Mouse (Mus musculus) midbrain, embryonic 13.5 days (tissue): Measurements from ENCODE around the gene Gm12185. TPM values are rescaled to one million over a fixed set of nuclear protein-coding genes. Genes with fewer than 3 reads are reported as not detected.

ENCODE experiments used
- ATAC-seq: fragments of 200-750 bp; cut with Nextera tagmentation; 2 replicates; pipeline ENCODE4 v1.8.0; 2017; ENCODE audit warnings: mild to moderate bottlenecking, moderate TSS enrichment, moderate library complexity
- H3K27ac ChIP-seq: fragments of 300-500 bp; sonication (generic); 2 replicates; pipeline ENCODE4 v1.5.1; 2015; ENCODE audit warnings: inconsistent platforms, mild to moderate bottlenecking, moderate library complexity
- H3K27me3 ChIP-seq: fragments of 300-500 bp; sonication (generic); 2 replicates; pipeline ENCODE4 v1.6.1; 2015; ENCODE audit warnings: mild to moderate bottlenecking, inconsistent platforms
- H3K36me3 ChIP-seq: fragments of 300-500 bp; sonication (generic); 2 replicates; pipeline ENCODE4 v1.6.1; 2015; ENCODE audit warnings: mild to moderate bottlenecking, inconsistent platforms
- H3K4me1 ChIP-seq: fragments of 300-500 bp; sonication (generic); replicated peaks from 2 replicates; pipeline ENCODE4 v1.6.1; 2015; ENCODE audit warnings: inconsistent platforms
- H3K4me2 ChIP-seq: fragments of 300-500 bp; sonication (generic); replicated peaks from 2 replicates; pipeline ENCODE4 v1.6.1; 2015; ENCODE audit warnings: moderate library complexity, mild to moderate bottlenecking, inconsistent platforms
- H3K4me3 ChIP-seq: fragments of 300-500 bp; sonication (generic); replicated peaks from 2 replicates; pipeline ENCODE4 v1.5.1; 2015; ENCODE audit warnings: mild to moderate bottlenecking, inconsistent platforms
- H3K9ac ChIP-seq: fragments of 300-500 bp; sonication (generic); replicated peaks from 2 replicates; pipeline ENCODE4 v1.6.1; 2015; ENCODE audit warnings: mild to moderate bottlenecking, inconsistent platforms
- H3K9me3 ChIP-seq: fragments of 300-500 bp; sonication (generic); 2 replicates; pipeline ENCODE4 v1.6.1; 2016; ENCODE audit warnings: mild to moderate bottlenecking, inconsistent platforms
- WGBS: fragments of 180-500 bp; shearing (Covaris S2); methylation state at CpG from one replicate; pipeline ENCODE4 v1.1.7; 2015; 5-methylcytosine and 5-hydroxymethylcytosine counted together
- polyA plus RNA-seq: library from polyadenylated mRNA; unstranded; fragments of >200 nt; fragmentation: Nextera tagmentation; extraction: Ambion mirVana; gene quantifications from 2 replicates; pipeline ENCODE4 v1.2.1, GENCODE M21; 2015

Gene Gm12185
- polyA plus RNA-seq, 1 experiment from 2014 or later, result not detected

DNA sequence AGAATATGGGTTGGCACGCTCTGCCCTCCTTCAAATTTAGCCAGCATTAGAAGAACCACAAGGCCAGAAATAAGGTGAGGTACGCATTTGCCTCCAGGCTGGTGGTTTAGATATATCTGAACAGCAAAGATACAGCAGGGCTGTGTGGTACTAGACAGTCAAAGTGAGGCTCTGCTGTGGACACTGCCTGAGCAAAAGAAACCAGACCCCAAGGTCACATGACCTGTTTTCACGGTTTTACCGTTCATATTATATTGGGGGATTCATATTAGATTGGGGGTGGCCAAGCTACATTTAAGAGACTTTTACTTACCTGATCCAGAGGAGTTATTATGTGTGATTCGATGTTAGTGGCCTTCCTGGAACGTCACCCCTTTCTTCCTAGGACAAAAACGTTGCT, 121.2 kb downstream of the Gm12185 start:
- H3K27ac ChIP-seq, result no peak overlapping the region
- H3K4me2 ChIP-seq, result peak overlapping the region; percentile 67
- H3K36me3 ChIP-seq, result no peaks in the 10 kb centered on the region
- peaks cover 16% of the 10 kb centered on the region for H3K4me1 ChIP-seq
- peak overlapping the region; percentile 38 for H3K4me3 ChIP-seq
- WGBS, result 44% methylated on average over 7 of the region's 7 CpGs
- H3K9ac ChIP-seq, result peak overlapping the region; percentile 53; the same call in 1 of the 2 replicates
- ATAC-seq, result 0 out of 2 replicates have a peak, but pooled peaks have one; percentile 31
- H3K9me3 ChIP-seq, result no peaks in the 10 kb centered on the region
- peaks cover 20% of the 10 kb centered on the region for H3K27me3 ChIP-seq

DNA sequence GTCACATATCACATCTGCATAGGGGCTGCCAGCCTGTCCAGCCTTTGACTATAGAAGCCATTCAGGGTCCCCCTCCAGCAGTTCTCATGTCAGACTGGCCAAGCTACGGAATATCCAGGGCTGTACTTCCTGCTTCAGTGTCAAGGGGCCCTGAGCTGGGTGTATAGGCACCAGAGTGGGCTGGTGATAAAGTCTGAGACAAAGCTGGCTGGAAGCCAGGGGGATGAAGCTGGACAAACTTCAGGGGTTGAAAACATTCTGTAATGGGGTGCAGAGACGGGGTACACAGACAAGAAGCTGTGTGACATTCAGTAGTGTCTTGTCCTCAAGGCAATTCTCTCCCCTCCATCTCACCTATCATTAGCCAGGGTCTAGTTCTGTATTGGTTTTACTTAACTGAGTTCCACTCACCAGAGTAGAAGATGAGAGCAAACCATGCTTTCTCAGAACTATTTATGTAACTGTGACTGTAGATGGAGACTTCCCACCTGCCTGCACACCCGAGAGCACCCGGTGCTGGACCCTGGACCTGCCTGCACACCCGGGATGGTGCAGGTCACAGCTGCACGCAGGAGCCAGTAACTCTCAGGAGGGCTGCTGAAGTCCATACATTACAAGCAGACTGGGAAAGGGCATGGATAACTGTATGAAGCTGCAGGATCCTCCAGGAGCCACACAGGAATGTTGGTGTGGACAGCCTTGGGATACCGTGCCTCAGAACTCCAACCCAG, 122.5 kb downstream of the Gm12185 start:
- no peak overlapping the region for H3K9ac ChIP-seq
- peaks cover 16% of the 10 kb centered on the region for H3K4me1 ChIP-seq
- WGBS, result 82% methylated on average over 7 of the region's 7 CpGs
- peaks cover 20% of the 10 kb centered on the region for H3K27me3 ChIP-seq
- H3K9me3 ChIP-seq, result no peaks in the 10 kb centered on the region
- no peaks in the 10 kb centered on the region for H3K36me3 ChIP-seq
- no peak overlapping the region for H3K4me2 ChIP-seq
- no peak overlapping the region for H3K4me3 ChIP-seq
- no peak for ATAC-seq
- H3K27ac ChIP-seq, result no peak overlapping the region

DNA sequence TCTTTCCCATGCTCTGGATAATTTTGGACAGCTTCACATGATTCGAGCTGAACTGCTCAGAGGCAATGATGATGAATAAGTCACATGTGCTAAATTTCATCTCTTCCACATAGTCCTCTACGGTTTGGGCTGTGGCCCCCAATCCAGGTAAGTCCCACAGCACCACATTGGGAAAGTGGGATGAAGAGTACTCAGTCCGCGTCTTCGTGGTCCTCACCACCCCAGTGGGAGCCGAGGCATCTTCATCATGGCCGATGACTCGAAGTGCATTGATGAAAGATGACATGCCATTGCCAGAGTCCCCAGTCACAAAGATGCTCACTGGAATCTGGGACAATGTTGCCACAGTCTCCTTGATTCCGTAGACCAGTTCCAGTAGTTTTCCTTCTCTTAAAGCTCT, 125.5 kb downstream of the Gm12185 start:
- WGBS, result 95% methylated on average over 9 of the region's 9 CpGs

DNA sequence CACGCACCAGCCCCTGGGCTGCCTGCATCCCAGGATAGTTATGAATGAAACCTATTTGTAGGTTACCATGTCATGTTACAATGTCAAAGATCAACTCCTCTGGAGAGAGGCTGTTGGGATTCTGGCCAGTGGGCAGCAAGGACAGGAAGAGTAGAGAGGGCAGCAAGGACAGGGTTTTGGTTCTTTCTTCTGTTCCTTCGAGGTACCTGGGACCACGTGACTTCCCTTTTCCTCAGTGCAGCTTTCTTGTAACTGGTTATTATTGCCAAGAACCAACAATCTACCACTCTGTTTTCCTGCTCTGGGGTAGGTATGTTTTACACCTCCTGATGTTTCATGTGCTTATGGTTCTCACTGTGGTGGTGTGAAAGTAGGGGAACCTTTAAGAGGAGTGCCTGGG, 128.2 kb downstream of the Gm12185 start:
- Histone ChIP-seq H3K9ac (no peak overlapping the region), H3K4me3 (no peak overlapping the region), H3K4me1 (peaks cover 1% of the 10 kb centered on the region; the same call in 1 of the 2 replicates), H3K4me2 (no peak overlapping the region), H3K27me3 (peaks cover 14% of the 10 kb centered on the region), H3K36me3 (no peaks in the 10 kb centered on the region), H3K27ac (no peak overlapping the region), H3K9me3 (no peaks in the 10 kb centered on the region)
- ATAC-seq, result no peak
- WGBS, result 88% methylated on average over 3 of the region's 3 CpGs

More for the DNA sequence above, 125.5 kb downstream of the Gm12185 start:
- peaks cover 4% of the 10 kb centered on the region; the same call in 1 of the 2 replicates for H3K27me3 ChIP-seq
- peaks cover 7% of the 10 kb centered on the region for H3K4me1 ChIP-seq
- H3K4me2 ChIP-seq, result no peak overlapping the region
- no peak overlapping the region for H3K27ac ChIP-seq
- H3K36me3 ChIP-seq, result no peaks in the 10 kb centered on the region
- H3K9ac ChIP-seq, result no peak overlapping the region
- no peak overlapping the region for H3K4me3 ChIP-seq
- ATAC-seq, result no peak
- no peaks in the 10 kb centered on the region for H3K9me3 ChIP-seq

- no peak overlapping the region for H3K4me2 ChIP-seq
- no peaks in the 10 kb centered on the region for H3K9me3 ChIP-seq
- H3K27ac ChIP-seq, result no peak overlapping the region
- no peak overlapping the region for H3K9ac ChIP-seq
- 74% methylated on average over 1 of the region's 1 CpGs for WGBS
- peaks cover 14% of the 10 kb centered on the region for H3K27me3 ChIP-seq
- H3K4me1 ChIP-seq, result peaks cover 11% of the 10 kb centered on the region
- no peak for ATAC-seq
- H3K4me3 ChIP-seq, result no peak overlapping the region
- H3K36me3 ChIP-seq, result no peaks in the 10 kb centered on the region
These were observed 129.2 kb downstream of the Gm12185 start for GRCm38 (mm10) chr11:48862784-48863319.

DNA sequence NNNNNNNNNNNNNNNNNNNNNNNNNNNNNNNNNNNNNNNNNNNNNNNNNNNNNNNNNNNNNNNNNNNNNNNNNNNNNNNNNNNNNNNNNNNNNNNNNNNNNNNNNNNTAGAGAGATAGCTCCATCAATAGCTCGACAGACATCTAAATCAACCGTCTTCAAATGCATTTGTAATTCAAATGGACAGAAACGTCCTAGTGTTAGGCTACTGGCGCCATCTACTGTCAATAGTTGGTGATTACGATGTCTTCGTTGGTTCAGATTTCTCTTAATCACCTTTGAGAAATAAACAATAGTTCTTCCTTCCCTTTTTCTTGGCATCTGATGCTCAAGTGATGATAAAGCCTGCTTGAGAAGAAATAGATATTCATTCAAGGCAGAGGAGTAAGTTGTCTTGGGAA, 133.0 kb downstream of the Gm12185 start:
- peak overlapping the region; percentile 50 for H3K4me3 ChIP-seq
- no peaks in the 10 kb centered on the region for H3K9me3 ChIP-seq
- peaks cover 16% of the 10 kb centered on the region for H3K27me3 ChIP-seq
- H3K36me3 ChIP-seq, result no peaks in the 10 kb centered on the region
- ATAC-seq, result no peak
- no peak overlapping the region for H3K27ac ChIP-seq
- no peak overlapping the region; the same call in 1 of the 2 replicates for H3K9ac ChIP-seq
- peaks cover 33% of the 10 kb centered on the region for H3K4me1 ChIP-seq
- WGBS, result under 1% methylated on average over 6 of the region's 6 CpGs
- peak overlapping the region; percentile 93 for H3K4me2 ChIP-seq

Other genes starting within 250 kb of the Gm12185 start
- 472 and 473 TPM in 2 replicates for gene Rack1, start 191.9 kb downstream of the Gm12185 start, polyA plus RNA-seq
- gene Trim41, start 174.9 kb downstream of the Gm12185 start, polyA plus RNA-seq, result 6.9 and 7.0 TPM in 2 replicates
- 0.89 and 1.0 TPM in 2 replicates for gene Trim7, start 166.1 kb downstream of the Gm12185 start, polyA plus RNA-seq
- gene Gm12184, start 165.6 kb downstream of the Gm12185 start, polyA plus RNA-seq, result 3.4 and 3.6 TPM in 2 replicates
- 1.8 and 1.9 TPM in 2 replicates for gene Irgm1, start 120.5 kb downstream of the Gm12185 start, polyA plus RNA-seq
- 0.17 and 0.21 TPM in 2 replicates for gene Gm5431, start 90.0 kb downstream of the Gm12185 start, polyA plus RNA-seq
- 2.4 and 2.7 TPM in 2 replicates for gene Psme2b, start 46.0 kb downstream of the Gm12185 start, polyA plus RNA-seq
- gene Olfr56, start 13.3 kb downstream of the Gm12185 start, polyA plus RNA-seq, result not detected in 2 replicates
- 0.24 and 0.31 TPM in 2 replicates for gene 9930111J21Rik1, start 12.8 kb downstream of the Gm12185 start, polyA plus RNA-seq
- gene Tgtp1, start 1.9 kb upstream of the Gm12185 start, polyA plus RNA-seq, result not detected in 2 replicates
- gene 9930111J21Rik2, start 59.0 kb upstream of the Gm12185 start, polyA plus RNA-seq, result 0.15 and 0.30 TPM in 2 replicates
- not detected in 2 replicates for gene Tgtp2, start 72.0 kb upstream of the Gm12185 start, polyA plus RNA-seq
- gene Ifi47, start 84.4 kb upstream of the Gm12185 start, polyA plus RNA-seq, result 0.39 and 0.64 TPM in 2 replicates
- gene Olfr1396, start 122.6 kb upstream of the Gm12185 start, polyA plus RNA-seq, result not detected in 2 replicates
- gene Olfr1395, start 150.0 kb upstream of the Gm12185 start, polyA plus RNA-seq, result not detected in 2 replicates
- gene Olfr1394, start 162.2 kb upstream of the Gm12185 start, polyA plus RNA-seq, result not detected in 2 replicates
- gene Btnl9, start 194.9 kb upstream of the Gm12185 start, polyA plus RNA-seq, result 0.17 TPM in 1 of 2 replicates, not detected in the other
- gene Zfp62, start 211.1 kb upstream of the Gm12185 start, polyA plus RNA-seq, result 56.6 and 58.5 TPM in 2 replicates